Mouse (Mus musculus): ENCODE data around the gene Wdr82.

Wdr82 gene

GRCm38 (mm10) chr9:106236156-106236817 is 65.6 kb downstream of the Wdr82 start:
- ChIA-PET CTCF (no interaction called here), POLR2A (interaction anchor here in 1 of 4 experiments (0.8 to 4.1 kb wide), 3 partner anchors 11 to 68 kb away, joined by 3 to 17 read pairs (median 4); no protein-coding TSS in a partner anchor)

DNA sequence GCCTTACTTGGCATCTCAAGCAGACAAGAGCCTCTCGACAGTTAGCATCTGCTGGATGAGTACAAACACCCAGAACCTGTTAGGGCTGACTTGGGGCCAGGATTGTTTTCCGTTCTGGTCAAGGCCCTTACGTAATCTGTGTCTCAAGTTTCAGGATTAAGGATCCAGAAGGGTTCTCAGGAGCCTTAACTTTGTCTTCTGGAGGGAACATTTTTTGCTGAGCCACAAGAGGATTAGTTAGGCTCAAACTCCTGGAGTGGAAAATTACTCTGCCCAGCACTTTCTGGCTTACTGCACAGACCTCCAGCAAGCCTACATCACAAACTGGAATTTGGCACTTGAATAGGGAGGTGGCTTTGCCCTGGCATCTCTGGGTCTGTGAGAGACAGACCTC is 66.1 kb downstream of the Wdr82 start:
- POLR2A ChIA-PET, result interaction anchor here in 1 of 4 experiments (0.9 to 4.1 kb wide), 2 partner anchors 11 to 40 kb away, joined by 4 to 17 read pairs; no protein-coding TSS in a partner anchor

GRCm38 (mm10) chr9:106237401-106237800 is 66.7 kb downstream of the Wdr82 start:
- ChIA-PET CTCF (interaction anchor here in 1 of 4 experiments (0.6 kb wide), 1 partner anchor 295 kb away, joined by 3 read pairs; no protein-coding TSS in a partner anchor), POLR2A (interaction anchor here in 1 of 4 experiments (0.9 to 1.2 kb wide), 3 partner anchors 10 to 46 kb away, joined by 3 read pairs; no protein-coding TSS in a partner anchor)

More for the DNA sequence above, 66.1 kb downstream of the Wdr82 start:
- CTCF ChIA-PET, result no interaction called here

DNA sequence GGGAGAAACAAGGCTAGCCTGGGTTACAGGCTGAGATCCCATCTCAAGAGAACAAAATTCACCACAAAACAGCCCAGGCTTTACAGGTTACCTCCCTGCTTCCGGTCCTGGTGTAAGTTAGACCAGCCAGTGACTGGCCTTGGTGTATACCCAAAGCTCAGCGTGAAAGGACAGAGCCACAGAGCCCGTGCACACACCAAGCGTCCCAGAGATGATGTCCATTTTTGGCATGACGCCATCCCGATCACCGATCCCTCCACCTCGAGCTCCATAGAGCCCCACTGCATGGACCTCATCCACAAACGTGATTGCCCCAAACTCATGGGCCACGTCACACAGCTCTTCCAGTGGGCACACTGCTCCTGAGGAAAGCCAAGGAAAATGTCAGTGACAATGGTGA is 67.2 kb downstream of the Wdr82 start:
- POLR2A ChIA-PET, result interaction anchor here in 1 of 4 experiments (0.9 to 1.2 kb wide), 3 partner anchors 11 to 47 kb away, joined by 3 read pairs; no protein-coding TSS in a partner anchor
- CTCF ChIA-PET, result interaction anchor here in 1 of 4 experiments (0.6 kb wide), 1 partner anchor 295 kb away, joined by 3 read pairs; no protein-coding TSS in a partner anchor

Measured in embryonic stem cell, embryonic (primary cell).